Mouse (Mus musculus): ENCODE measurements around the gene Dynlt1f.
"Not testable (repeated sequence)": the region's sequence is repeated elsewhere in the genome, so short reads cannot be mapped to it uniquely, and the experiment has no call there.

The Dynlt1f gene

GRCm38 (mm10) chr17:6655567-6656281, at the start of gene Dynlt1f:
Gene Dynlt1f (minus strand): TSS chr17:6655900.
- peak; percentile 88 to 91 for DNase-seq (ENCODE audit: low spot score in 2 of 2)

- not testable (repeated sequence) for DNase-seq (ENCODE audit: low spot score in 2 of 2)
Measured at GRCm38 (mm10) chr17:6703381-6704270, 47.9 kb upstream of the Dynlt1f start.

GRCm38 (mm10) chr17:6702625-6703221, 47.0 kb upstream of the Dynlt1f start:
- not testable (repeated sequence) for DNase-seq (ENCODE audit: low spot score in 2 of 2)

GRCm38 (mm10) chr17:6700077-6700476, 44.4 kb upstream of the Dynlt1f start:
- not testable (repeated sequence) for DNase-seq (ENCODE audit: low spot score in 2 of 2)

GRCm38 (mm10) chr17:6699502-6699901, 43.8 kb upstream of the Dynlt1f start:
- DNase-seq (ENCODE audit: low spot score in 2 of 2), result not testable (repeated sequence)

- DNase-seq (ENCODE audit: low spot score in 2 of 2), result peak; percentile 53 to 63
Measured at GRCm38 (mm10) chr17:6697224-6697775, 41.6 kb upstream of the Dynlt1f start.

GRCm38 (mm10) chr17:6696521-6696920, 40.8 kb upstream of the Dynlt1f start:
- not testable (repeated sequence) for DNase-seq (ENCODE audit: low spot score in 2 of 2)

- DNase-seq (ENCODE audit: low spot score in 2 of 2), result not testable (repeated sequence)
Measured at GRCm38 (mm10) chr17:6695712-6696111, 40.0 kb upstream of the Dynlt1f start.

- peak; percentile 46 to 86 for DNase-seq (ENCODE audit: low spot score in 2 of 2)
Measured at GRCm38 (mm10) chr17:6691596-6691995, 35.9 kb upstream of the Dynlt1f start.

- not testable (repeated sequence) for DNase-seq (ENCODE audit: low spot score in 2 of 2)
Measured at GRCm38 (mm10) chr17:6689344-6689743, 33.6 kb upstream of the Dynlt1f start.

GRCm38 (mm10) chr17:6686299-6686971, 30.7 kb upstream of the Dynlt1f start:
- not testable (repeated sequence) for DNase-seq (ENCODE audit: low spot score in 2 of 2)

GRCm38 (mm10) chr17:6685288-6685818, 29.7 kb upstream of the Dynlt1f start:
- DNase-seq (ENCODE audit: low spot score in 2 of 2), result peak; percentile 51 to 61

- not testable (repeated sequence) for DNase-seq (ENCODE audit: low spot score in 2 of 2)
Measured at GRCm38 (mm10) chr17:6684464-6685287, 29.0 kb upstream of the Dynlt1f start.

- not testable (repeated sequence) for DNase-seq (ENCODE audit: low spot score in 2 of 2)
Measured at GRCm38 (mm10) chr17:6683702-6684101, 28.0 kb upstream of the Dynlt1f start.

- not testable (repeated sequence) for DNase-seq (ENCODE audit: low spot score in 2 of 2)
Measured at GRCm38 (mm10) chr17:6681721-6682120, 26.0 kb upstream of the Dynlt1f start.

GRCm38 (mm10) chr17:6678063-6678462, 22.4 kb upstream of the Dynlt1f start:
- DNase-seq (ENCODE audit: low spot score in 2 of 2), result not testable (repeated sequence)

- DNase-seq (ENCODE audit: low spot score in 2 of 2), result not testable (repeated sequence)
Measured at GRCm38 (mm10) chr17:6674297-6674696, 18.6 kb upstream of the Dynlt1f start.

- DNase-seq (ENCODE audit: low spot score in 2 of 2), result not testable (repeated sequence)
Measured at GRCm38 (mm10) chr17:6668522-6668921, 12.8 kb upstream of the Dynlt1f start.

- not testable (repeated sequence) for DNase-seq (ENCODE audit: low spot score in 2 of 2)
Measured at GRCm38 (mm10) chr17:6665389-6665788, 9.7 kb upstream of the Dynlt1f start.

GRCm38 (mm10) chr17:6662840-6663239, 7.1 kb upstream of the Dynlt1f start:
- not testable (repeated sequence) for DNase-seq (ENCODE audit: low spot score in 2 of 2)
